Mouse (Mus musculus) midbrain, postnatal 0 days (tissue): ENCODE measurements at regions not wholly inside any gene's neighbourhood (a gene's known extent, or its start where the extent isn't known, plus 50 kb on each side); places are given as distances from the start of the nearest gene placed in this dataset.

Experiments used
- ATAC-seq: fragments of 200-750 bp; cut with Nextera tagmentation; 2 replicates; pipeline ENCODE4 v1.8.0; 2017; ENCODE audit warnings: moderate number of reproducible peaks, mild to moderate bottlenecking, moderate TSS enrichment, moderate library complexity; ENCODE audit not compliant: low FRiP score
- DNase-seq: peaks from one replicate; pipeline ENCODE4 v3.0.0-alpha.2; 2015; ENCODE audit warnings: low spot score
- H3K27ac ChIP-seq: fragments of 300-500 bp; sonication (generic); 2 replicates; pipeline ENCODE4 v1.5.1; 2014; ENCODE audit warnings: low read depth, mild to moderate bottlenecking, low read length, mixed read lengths
- H3K27me3 ChIP-seq: fragments of 300-500 bp; sonication (generic); 2 replicates; pipeline ENCODE4 v1.6.1; 2014; ENCODE audit warnings: low read length, control low read depth, mixed read lengths; ENCODE audit not compliant: insufficient read depth
- H3K36me3 ChIP-seq: fragments of 300-500 bp; sonication (generic); 2 replicates; pipeline ENCODE4 v1.6.1; 2014; ENCODE audit warnings: low read length, control low read depth, mixed read lengths; ENCODE audit not compliant: insufficient read depth
- H3K4me1 ChIP-seq: fragments of 300-500 bp; sonication (generic); 2 replicates; pipeline ENCODE4 v1.6.1; 2014; ENCODE audit warnings: mild to moderate bottlenecking, control low read depth, antibody characterized with exemption, low read length, mixed read lengths; ENCODE audit not compliant: insufficient read depth
- H3K4me2 ChIP-seq: fragments of 300-500 bp; sonication (generic); 2 replicates; pipeline ENCODE4 v1.6.1; 2014; ENCODE audit warnings: low read depth, mild to moderate bottlenecking, low read length, mixed read lengths; ENCODE audit not compliant: poor library complexity, severe bottlenecking
- H3K4me3 ChIP-seq: fragments of 300-500 bp; sonication (generic); 2 replicates; pipeline ENCODE4 v1.5.1; 2014; ENCODE audit warnings: low read depth, mild to moderate bottlenecking, low read length, moderate library complexity
- H3K9ac ChIP-seq: fragments of 300-500 bp; sonication (generic); replicated peaks from 2 replicates; pipeline ENCODE4 v1.6.1; 2014; ENCODE audit warnings: mild to moderate bottlenecking, low read length, moderate library complexity, mixed read lengths; ENCODE audit not compliant: poor library complexity, severe bottlenecking
- H3K9me3 ChIP-seq: fragments of 300-500 bp; sonication (generic); 2 replicates; pipeline ENCODE4 v1.6.1; 2016; ENCODE audit warnings: low read length, control low read depth
- CTCF ChIP-seq: IDR thresholded peaks from 2 replicates; pipeline ENCODE4 v1.5.1; 2016; ENCODE audit warnings: antibody characterized with exemption, mild to moderate bottlenecking
- WGBS: fragments of 180-500 bp; shearing (Covaris S2); extraction: QIAGEN DNeasy Blood & Tissue Kit; methylation state at CpG from one replicate; pipeline ENCODE4 v1.1.7; 2014; 5-methylcytosine and 5-hydroxymethylcytosine counted together

DNA sequence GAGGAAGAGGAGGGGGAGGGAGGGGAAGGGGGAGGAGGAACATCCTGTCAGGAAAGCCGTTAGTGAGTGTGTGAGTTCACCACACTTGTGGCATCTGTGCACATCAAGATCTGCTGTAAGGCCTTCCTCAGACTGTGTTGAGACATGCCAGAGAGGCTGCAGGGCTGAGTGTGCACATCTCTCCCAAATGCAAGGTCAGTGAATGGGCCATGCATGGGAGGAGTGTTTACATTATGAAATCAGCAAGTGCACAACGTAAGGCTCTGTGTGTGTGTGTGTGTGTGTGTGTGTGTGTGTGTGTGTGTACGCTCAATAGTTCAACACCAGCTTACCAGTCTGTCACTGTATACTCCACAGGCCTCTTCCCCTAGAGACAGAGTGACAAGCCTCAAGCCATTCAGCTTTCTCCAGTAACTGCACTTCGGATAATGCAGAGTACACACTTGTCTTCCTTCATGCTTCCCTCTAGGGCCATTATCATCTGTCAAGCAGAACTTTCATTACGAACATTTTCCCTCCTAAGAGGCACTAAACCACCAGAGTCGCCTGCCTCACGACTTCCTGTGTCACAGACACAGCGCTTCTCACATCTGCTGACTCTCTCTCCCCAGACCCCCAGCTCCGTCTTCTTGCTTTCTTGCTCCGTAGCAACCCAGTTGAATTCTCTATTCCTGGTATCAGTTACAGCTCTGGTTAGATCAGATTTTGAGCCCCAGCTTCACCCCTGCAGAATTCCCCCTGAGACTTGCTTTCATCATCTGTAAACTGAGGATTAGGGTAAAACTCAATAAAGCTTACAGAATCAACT, 368.4 kb downstream of the Cd83 start:
- Histone ChIP-seq H3K4me1 (no peaks in the 10 kb centered on the region), H3K27ac (no peak overlapping the region), H3K9me3 (no peaks in the 10 kb centered on the region), H3K27me3 (no peaks in the 10 kb centered on the region), H3K4me3 (no peak overlapping the region), H3K9ac (no peak overlapping the region), H3K4me2 (no peak overlapping the region), H3K36me3 (no peaks in the 10 kb centered on the region)
- WGBS, result 60% methylated on average over 10 of the region's 10 CpGs
- ATAC-seq (no peak), DNase-seq (peak; percentile 33)
- TF ChIP-seq CTCF, result no peak

- WGBS, result 90% methylated on average over 5 of the region's 5 CpGs
- H3K27me3 ChIP-seq, result no peaks in the 10 kb centered on the region
- no peak overlapping the region for H3K9ac ChIP-seq
- no peak overlapping the region for H3K4me3 ChIP-seq
- H3K4me1 ChIP-seq, result no peaks in the 10 kb centered on the region
- no peak overlapping the region for H3K4me2 ChIP-seq
- H3K9me3 ChIP-seq, result no peaks in the 10 kb centered on the region
- TF ChIP-seq CTCF, result peak; percentile 53
- no peak for ATAC-seq
- DNase-seq, result no peak
- no peak overlapping the region for H3K27ac ChIP-seq
- H3K36me3 ChIP-seq, result no peaks in the 10 kb centered on the region
Observed at GRCm38 (mm10) chr13:44153784-44154183, 369.2 kb downstream of the Cd83 start.

- DNase-seq, result no peak
- no peaks in the 10 kb centered on the region for H3K9me3 ChIP-seq
- no peaks in the 10 kb centered on the region for H3K27me3 ChIP-seq
- no peak overlapping the region for H3K27ac ChIP-seq
- no peak overlapping the region for H3K4me2 ChIP-seq
- H3K4me3 ChIP-seq, result no peak overlapping the region
- no peak for TF ChIP-seq CTCF
- no peak for ATAC-seq
- H3K9ac ChIP-seq, result no peak overlapping the region
- WGBS, result 86% methylated on average over 4 of the region's 4 CpGs
- no peaks in the 10 kb centered on the region for H3K4me1 ChIP-seq
- no peaks in the 10 kb centered on the region for H3K36me3 ChIP-seq
Observed at GRCm38 (mm10) chr13:44155956-44156355, 371.4 kb downstream of the Cd83 start.

DNA sequence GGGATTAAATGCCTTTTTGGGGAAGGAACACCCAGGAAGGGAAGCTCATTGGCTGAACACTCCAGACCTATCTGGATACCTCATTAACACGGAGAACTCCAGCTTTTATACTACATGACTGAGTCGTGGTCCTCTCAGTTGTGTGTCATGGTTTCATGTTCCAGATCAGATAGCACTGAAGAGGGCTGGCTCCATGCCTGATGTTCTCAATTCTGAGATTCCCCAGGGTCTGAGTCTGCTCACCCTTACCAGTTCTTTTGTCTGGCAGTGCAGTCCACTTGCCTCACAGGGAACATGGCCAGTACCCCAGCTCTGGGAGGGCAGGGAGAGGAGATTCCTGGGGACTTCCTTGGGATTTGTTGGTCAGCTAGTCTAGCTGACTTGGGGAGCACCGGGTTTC, 372.0 kb downstream of the Cd83 start:
- WGBS, result 83% methylated on average over 3 of the region's 3 CpGs
- no peak for TF ChIP-seq CTCF

DNA sequence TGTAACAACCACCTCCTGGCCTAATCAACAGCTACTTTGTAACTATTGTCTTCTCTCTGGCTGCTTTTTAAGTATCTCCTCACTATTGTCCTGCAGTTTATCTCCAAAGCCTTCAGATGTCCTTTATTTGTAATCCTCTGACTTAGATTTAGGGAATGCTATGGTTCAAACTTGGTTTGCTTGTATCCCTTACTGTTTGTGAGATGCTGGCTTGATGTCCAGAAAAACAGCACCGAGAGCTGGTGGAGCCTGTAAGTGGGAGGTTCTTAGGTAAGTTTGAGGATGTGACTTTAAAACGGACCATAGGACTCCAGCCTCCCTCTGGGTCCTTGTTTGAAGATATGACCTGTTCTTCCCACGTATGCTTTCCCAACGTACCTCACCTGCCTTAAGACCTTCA, 372.7 kb downstream of the Cd83 start:
- ATAC-seq, result no peak
- H3K9ac ChIP-seq, result no peak overlapping the region

More for the DNA sequence above, 372.0 kb downstream of the Cd83 start:
- Histone ChIP-seq H3K9me3 (no peaks in the 10 kb centered on the region), H3K27me3 (no peaks in the 10 kb centered on the region), H3K27ac (no peak overlapping the region), H3K4me3 (no peak overlapping the region), H3K9ac (no peak overlapping the region), H3K4me2 (no peak overlapping the region), H3K4me1 (no peaks in the 10 kb centered on the region), H3K36me3 (no peaks in the 10 kb centered on the region)
- DNase-seq, result no peak
- ATAC-seq, result no peak

GRCm38 (mm10) chr13:44158364-44158763, 373.8 kb downstream of the Cd83 start:
- Histone ChIP-seq H3K9ac (no peak overlapping the region), H3K9me3 (no peaks in the 10 kb centered on the region), H3K36me3 (no peaks in the 10 kb centered on the region), H3K4me3 (no peak overlapping the region), H3K27me3 (no peaks in the 10 kb centered on the region), H3K27ac (no peak overlapping the region), H3K4me2 (no peak overlapping the region), H3K4me1 (no peaks in the 10 kb centered on the region)
- TF ChIP-seq CTCF, result no peak
- ATAC-seq (no peak), DNase-seq (no peak)
- WGBS, result 64% methylated on average over 6 of the region's 6 CpGs

More for the DNA sequence above, 372.7 kb downstream of the Cd83 start:
- Histone ChIP-seq H3K27me3 (no peaks in the 10 kb centered on the region), H3K4me1 (no peaks in the 10 kb centered on the region), H3K4me2 (no peak overlapping the region), H3K36me3 (no peaks in the 10 kb centered on the region), H3K27ac (no peak overlapping the region), H3K4me3 (no peak overlapping the region), H3K9me3 (no peaks in the 10 kb centered on the region)
- WGBS, result 80% methylated on average over 4 of the region's 4 CpGs
- TF ChIP-seq CTCF, result no peak
- DNase-seq, result no peak
